Mouse (Mus musculus) adrenal gland, postnatal 14 days (tissue): ENCODE measurements around the gene 1700092M07Rik. TPM values are rescaled to one million over a fixed set of nuclear protein-coding genes. Genes with fewer than 3 reads are reported as not detected.

Source experiments
- DNase-seq: peaks from one replicate; pipeline ENCODE4 v3.0.0; 2021; ENCODE audit warnings: mixed read lengths
- long read RNA-seq, 2 experiments: library from polyadenylated mRNA; stranded (forward); transcript quantifications; one replicate each; pipeline ENCODE4 v2.0.0; 2021
- total RNA-seq: library from RNA; stranded (reverse); gene quantifications from 2 replicates; pipeline ENCODE4 v1.2.3, GENCODE M21; 2021

Gene 1700092M07Rik
- total RNA-seq = 2.3 and 2.4 TPM in 2 replicates
- long read RNA-seq, experiment 1 = 0 reads
- long read RNA-seq, experiment 2 = 0 reads

GRCm38 (mm10) chr19:8740603-8741002 is at the start of gene 1700092M07Rik:
Gene 1700092M07Rik, plus strand, starts transcription at chr19:8740718.
- DNase-seq = no peak

DNA sequence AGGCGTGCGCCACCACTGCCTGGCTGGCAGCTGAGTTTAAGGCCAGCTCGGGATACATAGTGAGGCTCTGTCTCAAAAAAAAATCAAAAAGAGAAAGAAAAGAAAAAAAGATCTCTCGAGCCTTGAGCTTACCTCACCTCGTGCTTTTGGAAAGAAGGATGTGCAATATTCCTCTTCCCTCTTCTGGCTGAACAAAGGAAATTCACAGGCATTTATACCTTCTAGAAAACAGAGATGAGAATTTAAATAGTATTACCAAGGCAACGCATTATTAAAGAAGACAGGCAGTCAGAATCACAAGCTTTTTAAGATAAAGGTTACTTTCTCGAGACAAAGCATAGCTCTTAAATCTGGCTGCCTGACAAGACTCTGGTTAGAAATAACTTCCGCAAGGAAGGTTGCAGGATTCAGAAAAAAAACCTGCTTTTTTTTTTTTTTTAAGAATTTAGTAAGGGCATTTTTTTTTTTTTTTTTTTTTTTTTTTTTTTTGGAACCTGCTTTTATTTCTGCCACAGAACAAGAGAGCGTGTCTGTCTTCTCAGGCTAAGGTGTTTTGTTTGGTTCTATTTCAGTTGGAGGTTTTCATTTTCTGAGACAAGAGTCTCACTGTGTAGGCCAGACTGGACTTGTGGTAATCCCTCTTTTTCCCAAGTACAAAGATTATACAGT is 48.5 kb upstream of the 1700092M07Rik start:
- DNase-seq = no peak

DNA sequence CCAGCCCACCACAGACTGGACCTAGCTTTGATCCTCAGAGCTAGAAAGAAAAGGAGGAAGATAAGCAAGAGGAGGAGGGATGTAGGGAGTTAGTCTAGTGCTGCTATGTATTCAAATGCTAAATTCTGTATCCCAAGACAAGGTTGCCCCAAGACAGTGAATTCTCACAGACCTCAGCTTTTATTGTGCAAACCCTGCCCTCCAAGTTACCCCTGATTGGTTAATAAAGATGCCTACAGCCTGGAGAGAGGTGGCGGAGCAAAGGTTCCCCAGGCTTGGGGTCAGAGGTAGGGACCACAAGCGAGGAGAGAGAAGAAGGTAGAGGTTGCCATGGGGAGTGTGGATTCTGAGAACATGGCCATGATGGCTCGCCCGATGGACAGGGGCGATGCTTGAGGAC is 47.8 kb upstream of the 1700092M07Rik start:
- no peak for DNase-seq

DNA sequence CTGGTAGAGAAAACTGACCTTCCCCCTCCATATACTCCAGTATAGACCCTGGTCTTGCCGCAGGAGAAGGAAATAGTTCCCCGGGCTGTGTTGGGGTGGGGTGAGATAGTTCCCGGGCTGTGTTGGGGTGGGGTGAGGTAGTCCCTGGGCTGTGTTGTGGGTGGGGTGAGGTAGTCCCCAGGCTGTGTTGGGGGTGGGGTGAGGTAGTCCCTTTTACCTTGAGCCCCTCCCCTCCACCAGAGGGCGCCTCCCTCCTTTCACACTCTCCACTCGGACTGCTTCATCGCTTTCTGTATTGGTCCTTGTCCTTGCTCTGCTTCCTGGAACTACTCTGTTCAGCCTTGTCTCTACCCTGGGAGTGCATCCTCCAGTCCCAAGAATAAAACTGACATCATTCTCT is 45.2 kb upstream of the 1700092M07Rik start:
- DNase-seq = peak; percentile 65

- no peak for DNase-seq
Measured at GRCm38 (mm10) chr19:8699652-8700051, 40.9 kb upstream of the 1700092M07Rik start.

- peak; percentile 43 for DNase-seq
Measured at GRCm38 (mm10) chr19:8702458-8702857, 38.1 kb upstream of the 1700092M07Rik start.

- DNase-seq = no peak
Measured at GRCm38 (mm10) chr19:8703571-8703970, 36.9 kb upstream of the 1700092M07Rik start.

DNA sequence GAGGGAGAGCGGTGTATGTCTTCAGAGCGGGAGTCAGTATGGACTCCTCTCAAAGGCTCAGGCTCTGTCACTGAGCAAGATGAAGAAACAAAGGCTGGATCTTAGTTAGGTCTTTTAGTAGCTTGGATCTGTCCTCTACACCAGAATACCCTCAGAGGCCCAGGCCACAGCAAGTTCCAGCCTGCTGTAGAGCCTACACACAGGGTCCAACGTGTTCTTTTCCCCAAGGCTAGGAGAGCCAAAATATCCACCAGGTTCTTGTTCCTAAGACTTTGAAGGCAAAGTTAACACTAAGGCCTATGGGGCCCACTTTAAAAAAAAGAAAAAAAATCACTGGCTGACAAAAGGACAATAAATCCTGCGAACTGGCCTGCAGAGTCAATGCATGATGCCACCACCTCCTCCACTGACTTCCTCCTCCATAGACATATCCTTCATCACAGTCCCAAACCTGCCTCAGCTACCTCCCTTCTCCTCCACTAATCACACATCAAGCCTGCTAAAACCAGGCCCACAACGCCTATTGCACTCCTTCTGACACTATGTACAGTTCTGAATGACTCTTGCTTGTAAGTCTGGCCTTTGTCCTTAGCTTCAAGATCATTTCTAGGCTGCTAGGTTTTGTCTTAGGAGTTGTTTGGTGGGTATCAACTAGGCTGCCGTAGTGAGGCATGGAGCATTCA is 35.4 kb upstream of the 1700092M07Rik start:
- DNase-seq = no peak

DNA sequence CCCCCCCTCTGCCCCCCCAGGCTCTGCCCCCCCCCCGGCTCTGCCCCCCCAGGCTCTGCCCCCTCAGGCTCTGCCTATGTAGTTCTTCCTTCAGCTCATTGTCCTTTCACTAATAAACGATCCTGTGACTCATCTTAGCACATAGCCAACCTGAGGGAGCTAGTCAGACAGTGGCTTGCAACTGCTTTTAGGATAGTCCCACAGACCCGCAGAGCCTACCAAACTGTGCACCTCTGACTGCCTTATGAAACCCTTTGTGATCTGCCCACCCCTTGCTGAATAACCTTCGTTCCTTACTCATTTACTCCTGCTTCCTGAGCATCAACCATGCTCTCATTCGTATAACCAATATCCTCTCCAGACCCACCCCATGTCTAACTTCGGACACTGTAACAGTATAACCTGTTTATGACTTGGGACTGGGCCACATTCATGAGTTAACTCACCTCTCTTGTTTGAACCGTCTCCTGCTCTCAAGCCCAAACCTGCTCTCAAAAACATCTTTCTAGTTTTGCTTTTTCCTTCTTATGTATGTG is 34.3 kb upstream of the 1700092M07Rik start:
- no peak for DNase-seq

DNA sequence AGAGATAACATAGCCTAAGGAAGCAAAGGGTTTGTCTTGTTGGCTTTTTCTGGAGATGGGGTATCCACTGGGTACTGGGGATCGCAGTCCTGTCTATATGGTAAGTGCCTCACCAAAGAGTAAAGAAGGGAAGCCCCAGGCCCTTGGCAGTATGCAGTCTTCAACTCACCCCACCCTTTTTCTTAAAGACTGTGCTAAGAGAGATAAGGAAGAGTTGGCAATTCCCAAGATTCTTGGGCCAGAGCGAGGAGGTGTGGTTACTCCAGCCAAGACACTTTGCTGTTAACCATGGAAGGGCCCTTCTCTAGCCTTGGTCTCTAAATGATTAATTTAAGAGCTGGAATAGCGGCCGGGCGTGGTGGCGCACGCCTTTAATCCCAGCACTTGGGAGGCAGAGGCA is 33.6 kb upstream of the 1700092M07Rik start:
- DNase-seq = no peak

DNA sequence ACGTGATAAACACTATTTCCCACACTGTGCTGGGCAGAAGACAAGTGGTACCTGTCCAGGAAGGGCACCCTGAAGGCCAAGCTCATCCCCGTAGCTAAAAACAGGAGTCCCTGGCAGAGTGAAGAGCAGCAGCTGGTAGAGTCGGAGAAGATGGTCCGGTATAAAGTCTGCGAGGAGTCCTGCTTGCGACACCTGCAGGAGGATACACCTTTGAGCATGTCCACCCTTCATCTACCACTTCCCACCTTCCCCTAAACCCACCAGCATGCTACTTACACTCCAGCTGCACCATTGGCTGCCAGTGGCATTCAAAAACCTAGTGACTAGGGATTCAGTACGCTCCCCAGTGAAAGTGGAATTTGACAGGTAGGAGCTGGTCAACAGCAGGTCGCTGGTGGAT is 31.6 kb upstream of the 1700092M07Rik start:
- no peak for DNase-seq

DNA sequence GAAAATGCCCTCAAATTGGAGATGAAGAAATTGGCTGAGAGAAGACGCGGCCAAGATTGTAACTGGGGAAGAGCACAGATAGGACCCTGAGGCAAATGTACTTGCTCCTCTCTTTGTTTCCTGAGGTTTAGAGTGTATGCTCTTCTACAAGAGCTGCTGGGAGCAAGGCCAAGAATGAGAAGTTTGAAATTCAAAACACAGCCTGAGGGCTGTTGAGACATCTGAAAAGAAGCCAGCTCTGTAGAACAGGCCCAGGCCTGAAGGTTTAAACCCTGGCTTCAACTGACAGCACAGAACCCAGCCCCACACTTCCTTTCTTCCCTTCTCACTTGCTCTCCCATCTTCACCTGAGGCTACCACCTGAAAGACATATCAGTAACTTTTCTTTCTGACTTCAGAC is 30.5 kb upstream of the 1700092M07Rik start:
- no peak for DNase-seq

DNA sequence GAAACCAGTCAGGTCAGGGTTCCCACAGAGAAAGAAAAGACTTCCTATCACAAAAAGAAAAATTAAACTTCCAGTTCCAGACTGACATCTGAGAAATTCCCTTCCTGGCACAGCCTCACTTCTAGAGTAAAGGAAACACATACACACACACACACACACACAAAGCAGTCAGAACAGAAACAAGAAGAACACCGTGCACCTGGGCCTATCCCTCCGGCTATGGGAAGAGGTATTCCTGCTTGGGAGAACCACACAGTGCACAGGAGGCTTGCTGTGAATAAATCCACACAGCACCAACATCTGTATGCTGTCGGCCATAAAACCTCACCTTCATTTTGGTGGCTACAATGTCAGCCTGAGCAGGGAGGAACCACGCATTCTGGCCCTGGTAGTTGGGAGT is 29.0 kb upstream of the 1700092M07Rik start:
- DNase-seq = no peak

DNA sequence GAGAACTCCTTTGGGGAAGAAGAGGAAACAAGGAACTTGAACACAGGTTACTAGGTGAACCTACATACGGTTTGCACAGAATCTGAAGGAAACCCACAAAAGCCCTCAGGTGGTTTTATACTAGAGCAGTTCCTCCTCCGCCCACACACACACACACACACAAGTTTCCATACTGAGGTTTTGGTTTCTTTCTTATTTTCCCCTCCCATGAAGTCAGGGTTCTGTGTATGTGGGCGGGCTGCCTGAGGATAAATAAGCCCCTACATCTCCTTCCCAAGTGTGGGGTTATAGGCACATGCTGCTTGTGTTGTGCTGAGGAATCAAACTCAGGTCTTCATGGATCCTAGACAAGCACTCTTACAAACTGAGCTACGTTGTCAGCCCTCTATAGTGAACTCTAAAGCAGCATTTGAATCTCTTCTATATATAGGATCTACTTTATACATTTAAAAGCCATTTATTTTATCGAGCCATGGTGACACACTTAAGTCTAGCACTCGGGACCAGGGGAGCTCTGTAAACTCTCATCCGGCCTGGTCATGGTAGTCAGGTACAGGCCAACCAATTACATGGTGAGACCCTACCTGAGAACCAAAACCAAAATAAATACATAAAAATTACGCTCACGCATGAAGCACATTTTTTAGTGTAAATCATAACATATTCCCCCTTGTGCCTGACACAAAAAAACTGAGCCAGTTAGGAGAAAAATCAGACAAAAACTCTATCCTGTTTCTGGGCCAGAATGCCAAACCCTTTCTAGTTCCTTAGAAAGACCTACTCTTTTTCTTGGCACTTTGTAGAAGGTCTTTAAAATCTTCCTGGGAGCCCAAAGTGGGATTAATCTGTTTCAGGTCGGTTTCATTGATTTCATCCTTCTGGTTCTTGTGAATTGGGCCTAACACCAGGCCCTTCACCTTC is 28.3 kb upstream of the 1700092M07Rik start:
- no peak for DNase-seq

DNA sequence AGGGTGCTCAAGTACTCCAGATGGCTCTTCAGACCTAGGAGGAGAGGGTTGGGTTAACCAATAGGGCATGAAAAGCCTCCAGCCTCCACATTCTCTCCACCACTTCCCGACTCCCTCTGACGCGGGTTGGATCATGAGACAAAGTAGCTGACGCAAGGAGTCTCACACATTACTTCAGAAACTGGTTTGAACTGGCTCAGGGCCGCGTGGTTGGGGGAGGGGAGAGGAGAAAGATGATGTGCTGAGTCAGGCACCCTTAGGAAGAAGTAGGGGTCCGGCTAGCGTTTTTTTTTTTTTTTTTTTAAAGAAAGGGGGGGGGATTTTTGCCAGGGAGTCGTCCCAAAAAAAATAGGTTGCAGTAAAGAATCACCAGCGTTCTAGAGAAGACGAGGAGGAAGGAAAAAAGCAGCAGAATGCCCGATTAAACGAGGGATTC is 27.6 kb upstream of the 1700092M07Rik start:
- DNase-seq = peak; percentile 91

- peak; percentile 96 for DNase-seq
Measured at GRCm38 (mm10) chr19:8713306-8713996, 27.1 kb upstream of the 1700092M07Rik start.

DNA sequence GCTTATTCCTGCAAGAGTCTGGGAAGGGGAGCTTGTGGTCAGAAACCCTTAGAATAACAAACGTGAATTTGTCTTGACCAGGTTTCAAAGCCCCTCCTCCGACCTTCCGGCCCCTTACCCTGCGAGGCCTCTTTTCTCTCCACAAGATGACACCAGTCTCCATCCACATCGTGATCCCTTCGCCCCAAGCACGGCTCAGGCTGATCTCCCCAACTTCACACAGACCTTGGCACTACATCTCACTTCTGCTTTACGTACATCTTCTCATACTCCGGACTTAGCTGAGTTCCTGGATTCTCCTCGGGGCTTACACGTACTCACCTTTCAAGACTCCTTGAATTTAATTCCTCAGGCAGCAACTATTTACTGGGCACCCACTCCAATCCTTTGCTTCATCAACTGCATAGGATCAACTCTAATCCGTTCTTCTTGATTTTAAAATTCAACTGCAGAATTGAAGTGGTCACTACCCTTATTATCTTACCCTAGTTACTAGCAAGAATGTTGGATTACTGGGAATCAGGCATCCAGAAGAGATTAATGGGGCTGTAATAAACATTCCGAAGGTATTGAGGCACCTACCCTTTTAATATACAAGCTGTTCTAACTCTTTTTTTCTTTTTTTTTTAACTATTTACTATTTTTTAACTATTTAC is 26.4 kb upstream of the 1700092M07Rik start:
- DNase-seq = no peak

GRCm38 (mm10) chr19:8714653-8715481 is 25.7 kb upstream of the 1700092M07Rik start:
- peak; percentile 51 for DNase-seq

GRCm38 (mm10) chr19:8715868-8716766 is 24.4 kb upstream of the 1700092M07Rik start:
- DNase-seq = no peak
